Mouse (Mus musculus) liver, embryonic 15.5 days (tissue): ENCODE data around the gene Olfr10. TPM values are rescaled to one million over a fixed set of nuclear protein-coding genes. Genes with fewer than 3 reads are reported as not detected.

Experiments
- ATAC-seq: fragments of 200-750 bp; cut with Nextera tagmentation; 2 replicates; pipeline ENCODE4 v1.8.0; 2017; ENCODE audit warnings: moderate number of reproducible peaks, mild to moderate bottlenecking, moderate library complexity; ENCODE audit not compliant: insufficient read depth
- H3K27ac ChIP-seq: fragments of 300-500 bp; sonication (generic); replicated peaks from 2 replicates; pipeline ENCODE4 v1.5.1; 2015; ENCODE audit warnings: mild to moderate bottlenecking, inconsistent platforms
- H3K27me3 ChIP-seq: fragments of 300-500 bp; sonication (generic); 2 replicates; pipeline ENCODE4 v1.6.1; 2015; ENCODE audit warnings: mild to moderate bottlenecking, inconsistent platforms
- H3K36me3 ChIP-seq: fragments of 300-500 bp; sonication (generic); replicated peaks from 2 replicates; pipeline ENCODE4 v1.6.1; 2015; ENCODE audit warnings: moderate library complexity, mild to moderate bottlenecking, inconsistent platforms
- H3K4me1 ChIP-seq: fragments of 300-500 bp; sonication (generic); replicated peaks from 2 replicates; pipeline ENCODE4 v1.6.1; 2015; ENCODE audit warnings: inconsistent platforms
- H3K4me2 ChIP-seq: fragments of 300-500 bp; sonication (generic); 2 replicates; pipeline ENCODE4 v1.6.1; 2015; ENCODE audit warnings: moderate library complexity, mild to moderate bottlenecking, inconsistent platforms
- H3K4me3 ChIP-seq: fragments of 300-500 bp; sonication (generic); replicated peaks from 2 replicates; pipeline ENCODE4 v1.5.1; 2015; ENCODE audit warnings: mild to moderate bottlenecking, inconsistent platforms
- H3K9ac ChIP-seq: fragments of 300-500 bp; sonication (generic); 2 replicates; pipeline ENCODE4 v1.6.1; 2015; ENCODE audit warnings: moderate library complexity, mild to moderate bottlenecking, inconsistent platforms
- H3K9me3 ChIP-seq: fragments of 300-500 bp; sonication (generic); replicated peaks from 2 replicates; pipeline ENCODE4 v1.6.1; 2016; ENCODE audit warnings: inconsistent platforms
- WGBS: fragments of 180-500 bp; shearing (Covaris S2); methylation state at CpG from one replicate; pipeline ENCODE4 v1.1.7; 2015; ENCODE audit warnings: mixed read lengths; ENCODE audit not compliant: insufficient replicate concordance; 5-methylcytosine and 5-hydroxymethylcytosine counted together
- polyA plus RNA-seq: library from polyadenylated mRNA; unstranded; fragments of >200 nt; fragmentation: Nextera tagmentation; extraction: Ambion mirVana; gene quantifications from 2 replicates; pipeline ENCODE4 v1.2.1, GENCODE M21; 2015

Gene Olfr10
- polyA plus RNA-seq, 1 experiment from 2014 or later, result not detected

DNA sequence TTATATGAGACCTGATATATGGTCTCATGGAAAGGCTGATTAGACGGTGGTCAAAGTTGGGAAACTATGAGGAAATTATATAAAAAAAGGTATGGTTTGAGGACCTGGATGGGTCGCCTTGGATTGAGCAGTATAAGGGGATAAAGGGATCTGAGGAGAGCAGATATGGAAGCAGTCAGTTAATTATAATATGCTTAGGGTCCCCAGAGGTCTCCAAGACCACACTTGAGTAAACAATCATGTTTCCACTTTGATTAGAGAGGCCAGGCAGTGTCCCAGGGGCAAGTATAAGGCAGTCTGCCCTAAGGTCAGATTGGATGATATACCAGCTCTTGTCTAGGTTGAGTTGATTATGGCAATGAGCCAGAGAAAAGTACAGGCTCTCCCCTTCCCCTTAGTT, 17.9 kb downstream of the Olfr10 start, which contains the start of gene Olfr1391:
Olfr1391 (plus strand) TSS at position 301 of the 400 bp plus-strand sequence.
- Histone ChIP-seq H3K36me3 (no peaks in the 10 kb centered on the region), H3K4me3 (no peak within 1 kb of the TSS), H3K9me3 (no peaks in the 10 kb centered on the region), H3K4me1 (no peaks in the 10 kb centered on the region), H3K27ac (no peak within 1 kb of the TSS), H3K4me2 (no peak within 1 kb of the TSS), H3K9ac (no peak within 1 kb of the TSS), H3K27me3 (no peaks in the 10 kb centered on the region)
- WGBS, result 57% methylated on average over 2 of the region's 2 CpGs
- ATAC-seq, result no peak

DNA sequence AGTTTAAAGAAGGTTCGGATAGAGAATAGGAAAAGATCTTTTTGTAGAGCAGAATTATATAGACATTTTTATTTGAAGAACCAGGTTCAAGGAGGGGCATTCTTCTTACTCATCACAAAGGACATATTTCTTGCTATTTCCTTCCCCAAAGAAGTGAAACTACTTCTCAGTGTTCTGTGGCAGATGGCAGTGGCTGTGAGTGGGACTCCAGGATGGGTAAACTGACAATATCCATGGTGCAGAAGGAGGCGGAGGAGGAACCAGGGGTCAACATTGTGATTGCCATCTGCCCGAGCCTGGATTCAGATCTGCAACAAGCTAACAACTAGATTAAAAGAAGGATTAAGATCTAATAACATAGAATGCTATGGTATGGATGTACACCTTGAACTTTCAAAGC, 22.2 kb downstream of the Olfr10 start:
- no peak overlapping the region for H3K27ac ChIP-seq
- no peaks in the 10 kb centered on the region for H3K4me1 ChIP-seq
- H3K36me3 ChIP-seq, result no peaks in the 10 kb centered on the region
- H3K9ac ChIP-seq, result no peak overlapping the region
- H3K27me3 ChIP-seq, result no peaks in the 10 kb centered on the region
- H3K4me2 ChIP-seq, result no peak overlapping the region
- ATAC-seq, result no peak
- H3K9me3 ChIP-seq, result no peaks in the 10 kb centered on the region
- 64% methylated on average over 3 of the region's 3 CpGs for WGBS
- H3K4me3 ChIP-seq, result no peak overlapping the region

DNA sequence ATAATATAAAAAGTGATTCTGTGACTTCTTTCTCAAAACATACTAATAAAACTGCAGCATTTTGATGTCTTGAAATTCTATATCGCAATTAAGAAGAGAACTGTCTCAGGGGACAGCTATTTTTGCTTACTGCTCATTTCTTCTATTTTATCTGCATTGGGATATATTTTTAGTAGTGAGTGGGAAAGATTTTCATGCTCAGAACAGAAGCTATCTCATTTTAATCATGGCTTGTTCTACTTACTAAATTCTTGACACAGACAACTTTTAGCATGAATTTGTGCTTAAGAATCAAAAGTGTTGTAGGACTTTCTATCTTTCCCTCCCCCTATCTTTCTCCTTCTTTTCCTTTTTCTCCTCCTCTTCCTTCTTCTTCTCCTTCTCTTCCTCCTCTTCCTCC, 25.1 kb downstream of the Olfr10 start:
- WGBS, result 62% methylated on average over 1 of the region's 1 CpGs
- H3K27ac ChIP-seq, result no peak overlapping the region
- no peak overlapping the region for H3K9ac ChIP-seq

GRCm38 (mm10) chr11:49334888-49335287, 30.3 kb downstream of the Olfr10 start, which contains the start of gene Olfr1390:
Gene Olfr1390, plus strand, starts transcription at chr11:49335188.
- Histone ChIP-seq H3K4me2 (no peak within 1 kb of the TSS), H3K9me3 (no peaks in the 10 kb centered on the region), H3K36me3 (no peaks in the 10 kb centered on the region), H3K27me3 (no peaks in the 10 kb centered on the region), H3K27ac (no peak within 1 kb of the TSS), H3K9ac (no peak within 1 kb of the TSS), H3K4me1 (no peaks in the 10 kb centered on the region), H3K4me3 (no peak within 1 kb of the TSS)
- ATAC-seq, result no peak
- 49% methylated on average over 1 of the region's 1 CpGs for WGBS

More for the DNA sequence above, 25.1 kb downstream of the Olfr10 start:
- no peak for ATAC-seq
- no peaks in the 10 kb centered on the region for H3K4me1 ChIP-seq
- no peaks in the 10 kb centered on the region for H3K27me3 ChIP-seq
- H3K4me2 ChIP-seq, result no peak overlapping the region
- H3K9me3 ChIP-seq, result no peaks in the 10 kb centered on the region
- no peaks in the 10 kb centered on the region for H3K36me3 ChIP-seq
- H3K4me3 ChIP-seq, result no peak overlapping the region

DNA sequence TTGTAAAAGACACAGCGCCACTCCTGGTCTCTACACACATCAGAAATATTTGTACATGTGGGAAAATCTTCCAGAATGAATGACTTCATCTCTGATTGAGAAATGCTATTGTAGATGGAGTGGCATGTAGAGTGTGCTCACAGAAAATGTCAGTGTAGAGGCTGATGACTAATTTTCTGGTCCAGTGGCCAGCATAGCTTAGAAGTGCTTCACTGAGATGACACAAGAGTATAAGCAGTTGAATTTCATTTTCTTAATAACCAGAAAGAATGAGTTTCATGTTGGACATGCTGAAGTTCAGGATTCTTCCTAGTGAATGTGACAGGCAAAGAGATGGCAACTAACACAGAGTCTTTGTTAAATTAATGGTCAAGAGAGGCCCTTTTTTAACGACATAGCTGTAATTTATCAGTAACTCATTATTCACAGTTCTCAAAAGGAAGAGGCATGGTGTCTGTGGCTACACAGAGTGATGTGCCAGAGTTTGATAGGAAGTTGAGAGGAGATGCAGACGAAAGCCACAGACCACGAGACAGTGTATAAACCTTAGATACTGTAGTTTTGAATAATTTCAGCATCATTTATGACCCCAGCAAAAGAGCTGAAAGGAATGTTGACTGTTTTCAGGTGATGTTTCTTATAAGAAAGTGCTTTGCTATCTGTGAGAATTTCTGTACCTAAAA, 32.8 kb downstream of the Olfr10 start:
- H3K4me1 ChIP-seq, result no peaks in the 10 kb centered on the region
- no peaks in the 10 kb centered on the region for H3K36me3 ChIP-seq
- H3K27ac ChIP-seq, result no peak overlapping the region
- ATAC-seq, result no peak
- 22% methylated on average over 4 of the region's 4 CpGs for WGBS
- H3K27me3 ChIP-seq, result no peaks in the 10 kb centered on the region
- H3K4me2 ChIP-seq, result no peak overlapping the region
- no peaks in the 10 kb centered on the region for H3K9me3 ChIP-seq
- H3K9ac ChIP-seq, result no peak overlapping the region
- H3K4me3 ChIP-seq, result no peak overlapping the region

Other genes starting within 250 kb of the Olfr10 start
- 0.86 and 1.1 TPM in 2 replicates for gene Tgtp2, start 240.5 kb upstream of the Olfr10 start, polyA plus RNA-seq
- gene Ifi47, start 228.2 kb upstream of the Olfr10 start, polyA plus RNA-seq, result 7.0 and 7.1 TPM in 2 replicates
- not detected in 2 replicates for gene Olfr1396, start 189.9 kb upstream of the Olfr10 start, polyA plus RNA-seq
- not detected in 2 replicates for gene Olfr1395, start 162.5 kb upstream of the Olfr10 start, polyA plus RNA-seq
- not detected in 2 replicates for gene Olfr1394, start 150.4 kb upstream of the Olfr10 start, polyA plus RNA-seq
- 0.76 and 1.6 TPM in 2 replicates for gene Btnl9, start 117.6 kb upstream of the Olfr10 start, polyA plus RNA-seq
- gene Zfp62, start 101.4 kb upstream of the Olfr10 start, polyA plus RNA-seq, result 10.2 and 10.4 TPM in 2 replicates
- gene Mgat1, start 60.5 kb upstream of the Olfr10 start, polyA plus RNA-seq, result 35.1 and 45.6 TPM in 2 replicates
- gene Olfr1393, start 26.4 kb upstream of the Olfr10 start, polyA plus RNA-seq, result not detected in 2 replicates
- not detected in 2 replicates for gene Olfr1392, start 19.5 kb upstream of the Olfr10 start, polyA plus RNA-seq
- gene Olfr1391, start 18.0 kb downstream of the Olfr10 start, polyA plus RNA-seq, result not detected in 2 replicates
- not detected in 2 replicates for gene Olfr1390, start 30.4 kb downstream of the Olfr10 start, polyA plus RNA-seq
- not detected in 2 replicates for gene Olfr1389, start 118.3 kb downstream of the Olfr10 start, polyA plus RNA-seq
- 0.06 TPM in 1 of 2 replicates, not detected in the other for gene Olfr1388, start 131.9 kb downstream of the Olfr10 start, polyA plus RNA-seq
- gene Olfr1387, start 150.6 kb downstream of the Olfr10 start, polyA plus RNA-seq, result not detected in 2 replicates
- not detected in 2 replicates for gene Olfr1386, start 160.3 kb downstream of the Olfr10 start, polyA plus RNA-seq
- gene Olfr1385, start 184.3 kb downstream of the Olfr10 start, polyA plus RNA-seq, result not detected in 2 replicates
- not detected in 2 replicates for gene Olfr1384, start 202.0 kb downstream of the Olfr10 start, polyA plus RNA-seq
- not detected in 2 replicates for gene Olfr1383, start 214.9 kb downstream of the Olfr10 start, polyA plus RNA-seq
- gene Olfr1382, start 223.5 kb downstream of the Olfr10 start, polyA plus RNA-seq, result not detected in 2 replicates
- not detected in 2 replicates for gene Olfr1381, start 238.7 kb downstream of the Olfr10 start, polyA plus RNA-seq